In the genomic region with DNA sequence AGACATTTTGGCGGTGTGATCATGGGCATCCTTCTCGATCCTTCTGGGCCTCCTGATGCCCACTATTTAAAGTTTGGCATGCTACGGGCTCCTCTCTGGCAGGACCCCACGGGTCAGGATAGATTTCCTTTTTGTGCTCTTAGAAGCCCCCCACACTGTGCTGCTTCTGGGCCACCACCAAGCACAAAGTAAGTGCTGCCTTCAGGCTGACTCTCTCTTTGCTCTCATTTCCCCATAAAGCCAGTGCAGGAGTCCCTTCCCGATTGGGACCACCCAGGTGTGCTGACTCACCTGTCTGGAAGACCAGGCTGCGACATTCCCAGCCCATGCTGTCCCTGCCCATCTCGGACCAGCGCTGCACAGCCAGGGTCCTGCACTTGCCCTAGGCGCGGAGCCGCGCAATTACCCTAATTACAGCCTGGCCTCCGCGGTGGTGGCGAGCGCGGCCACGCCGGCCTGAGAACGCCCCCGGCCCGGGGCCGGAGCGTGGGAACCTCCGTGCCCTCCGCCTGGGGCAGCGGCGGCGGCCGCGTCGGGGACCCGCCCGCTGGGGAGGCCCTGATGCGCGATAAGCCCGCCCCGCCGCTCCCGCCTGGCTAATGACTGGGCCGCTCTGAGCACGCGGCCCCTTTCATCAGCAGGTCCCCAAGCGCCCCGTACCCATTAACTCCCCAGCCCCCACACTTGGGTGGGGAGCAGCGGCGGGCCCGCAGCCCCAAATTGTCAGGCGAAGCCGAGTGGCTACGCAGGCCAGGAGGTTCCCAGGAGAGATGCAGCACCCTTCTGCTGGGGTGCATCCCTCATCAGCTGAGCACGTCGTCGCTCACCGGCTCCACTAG, we compare ENCODE assay signal across 8 mouse cellular contexts. TPM values are rescaled to one million over a fixed set of nuclear protein-coding genes. Genes with fewer than 3 reads are reported as not detected.
DNase-seq lines count a peak whose midpoint lies in the region; ATAC-seq and TF ChIP-seq lines count a peak whose summit lies in the region.

No protein-coding gene starts in this region.

- intact Hi-C loops in left cerebral cortex, postnatal 25 days (cut with DNase I) = no loop called here

- H3K4me2 ChIP-seq in heart, embryonic 15.5 days = peak overlapping the region; percentile 91
- H3K4me2 ChIP-seq in midbrain, postnatal 0 days (ENCODE audit: low read depth, low read length, poor library complexity, severe bottlenecking) = peak overlapping the region; percentile 88

- H3K4me3 ChIP-seq in heart, embryonic 15.5 days = peak overlapping the region; percentile 52
- peak overlapping the region; percentile 43 for H3K4me3 ChIP-seq in midbrain, postnatal 0 days (ENCODE audit: low read depth, low read length)

- TF ChIP-seq CTCF in midbrain, postnatal 0 days (IDR thresholded peaks at IDR 0.05) = no peak

- peaks cover 42% of the 10 kb centered on the region for H3K27me3 ChIP-seq in heart, embryonic 15.5 days
- H3K27me3 ChIP-seq in midbrain, postnatal 0 days (ENCODE audit: insufficient read depth, low read length) = no peaks in the 10 kb centered on the region

- H3K9me3 ChIP-seq in heart, embryonic 15.5 days (replicated peaks) = no peaks in the 10 kb centered on the region
- H3K9me3 ChIP-seq in midbrain, postnatal 0 days (ENCODE audit: low read length) = no peaks in the 10 kb centered on the region

- no peaks in the 10 kb centered on the region for H3K36me3 ChIP-seq in heart, embryonic 15.5 days
- H3K36me3 ChIP-seq in midbrain, postnatal 0 days (ENCODE audit: insufficient read depth, low read length) = no peaks in the 10 kb centered on the region

- 5% methylated on average over 55 of the region's 55 CpGs for WGBS in heart, embryonic 15.5 days
- WGBS in midbrain, postnatal 0 days = 5% methylated on average over 50 of the region's 55 CpGs

- peak; percentile 40 for DNase-seq in adrenal gland, postnatal 25 days
- no peak for DNase-seq in adrenal gland, postnatal 4 days (ENCODE audit: low spot score in 2 of 2)
- peak; percentile 26 for DNase-seq in urinary bladder, adult 2 months (ENCODE audit: low spot score)
- no peak for DNase-seq in urinary bladder, postnatal 14 days (ENCODE audit: low spot score)
- DNase-seq in left cerebral cortex, postnatal 25 days (ENCODE audit: low spot score in 2 of 2) = peak; percentile 46 to 62
- peak; percentile 36 for DNase-seq in midbrain, postnatal 0 days (ENCODE audit: low spot score)
- DNase-seq in urinary bladder, postnatal 25 days (ENCODE audit: low spot score) = no peak

- no peak overlapping the region for H3K27ac ChIP-seq in heart, embryonic 15.5 days
- no peak overlapping the region for H3K27ac ChIP-seq in midbrain, postnatal 0 days (ENCODE audit: low read depth, low read length)

- peaks cover 7% of the 10 kb centered on the region for H3K4me1 ChIP-seq in heart, embryonic 15.5 days (replicated peaks)
- no peaks in the 10 kb centered on the region; the same call in 1 of the 2 replicates for H3K4me1 ChIP-seq in midbrain, postnatal 0 days (ENCODE audit: insufficient read depth, low read length)

- H3K9ac ChIP-seq in heart, embryonic 15.5 days = peak overlapping the region; percentile 55
- peak overlapping the region; percentile 75 for H3K9ac ChIP-seq in midbrain, postnatal 0 days (replicated peaks; ENCODE audit: low read length, poor library complexity, severe bottlenecking)

- ATAC-seq in heart, embryonic 15.5 days (replicated peaks; ENCODE audit: insufficient number of reproducible peaks, insufficient read depth, low FRiP score, low read depth) = peak; percentile 55; the same call in 1 of the 2 replicates
- ATAC-seq in midbrain, postnatal 0 days (ENCODE audit: low FRiP score) = peak; percentile 85

RNA-seq across cellular contexts. Expression of a gene that starts 16.8 kb away (rescaled TPM):
- 61.7 and 80.0 TPM in 2 replicates for total RNA-seq in adrenal gland, postnatal 25 days (2021)
- 10 to 100 TPM in 1 of 2 experiments, 1 to 10 TPM in 1; 8.2 to 10.4 TPM for total RNA-seq in adrenal gland, postnatal 4 days (2021)
- 7.3 and 9.1 TPM in 2 replicates for polyA plus RNA-seq in urinary bladder, adult 2 months (2012; rRNA removed)
- polyA plus RNA-seq in heart, embryonic 15.5 days (2015; fragmentation: Nextera tagmentation; extraction: Ambion mirVana) = 21.5 and 26.4 TPM in 2 replicates
- 10 to 100 TPM; 17.9 to 18.8 TPM for total RNA-seq in left cerebral cortex, postnatal 25 days (2021)
- total RNA-seq in midbrain, postnatal 0 days (2014; rRNA removed) = 5.2 and 9.7 TPM in 2 replicates
- 6.6 and 7.5 TPM in 2 replicates for polyA plus RNA-seq in midbrain, postnatal 0 days (2015; fragmentation: Nextera tagmentation; extraction: Ambion mirVana)

Comparison
In these comparisons a context has a peak if more than half of its experiments do, and no peak if none do; other contexts are left out.
1. DNase-seq: peak in adrenal gland, postnatal 25 days (single experiment), urinary bladder, adult 2 months (single experiment), left cerebral cortex, postnatal 25 days (2 of 2) and midbrain, postnatal 0 days (single experiment); none in adrenal gland, postnatal 4 days (0 of 2), urinary bladder, postnatal 14 days (single experiment) and urinary bladder, postnatal 25 days (single experiment).